Mouse (Mus musculus): ENCODE results near the gene Zfp111. TPM values are rescaled to one million over a fixed set of nuclear protein-coding genes. Genes with fewer than 3 reads are reported as not detected.

Gene Zfp111
- polyA plus RNA-seq, 1 experiment from 2014 or later: 6.6 TPM

- no peaks in the 10 kb centered on the region for H3K9me3 ChIP-seq (ENCODE audit: control insufficient read depth, low read length)
- peak overlapping the region; percentile 71 for H3K4me2 ChIP-seq (ENCODE audit: low read length)
- peak; percentile 62; the same call in 1 of the 2 replicates for ATAC-seq (ENCODE audit: low FRiP score, low TSS enrichment)
- no peak overlapping the region for H3K27ac ChIP-seq (replicated peaks; ENCODE audit: low read depth, low read length)
- 60% methylated on average over 7 of the region's 7 CpGs for WGBS
- peaks cover 5% of the 10 kb centered on the region; the same call in 1 of the 2 replicates for H3K4me1 ChIP-seq (ENCODE audit: control insufficient read depth, insufficient read depth, low read length)
- peaks cover 13% of the 10 kb centered on the region; the same call in 1 of the 2 replicates for H3K36me3 ChIP-seq (ENCODE audit: control insufficient read depth, insufficient read depth, low read length)
- no peak for DNase-seq
- H3K4me3 ChIP-seq (replicated peaks; ENCODE audit: low read depth, low read length): peak overlapping the region; percentile 53
- H3K27me3 ChIP-seq (ENCODE audit: control insufficient read depth, insufficient read depth, low read length): no peaks in the 10 kb centered on the region
- H3K9ac ChIP-seq (replicated peaks; ENCODE audit: low read length): no peak overlapping the region
Observed at GRCm38 (mm10) chr7:24208282-24208886, 2.9 kb downstream of the Zfp111 start.

GRCm38 (mm10) chr7:24207488-24208261, 3.6 kb downstream of the Zfp111 start:
- Histone ChIP-seq H3K4me1 (ENCODE audit: control insufficient read depth, insufficient read depth, low read length) (peaks cover 5% of the 10 kb centered on the region; the same call in 1 of the 2 replicates), H3K36me3 (ENCODE audit: control insufficient read depth, insufficient read depth, low read length) (peaks cover 17% of the 10 kb centered on the region), H3K27ac (replicated peaks; ENCODE audit: low read depth, low read length) (peak overlapping the region; percentile 58; the same call in 1 of the 2 replicates), H3K9ac (replicated peaks; ENCODE audit: low read length) (peak overlapping the region; percentile 70), H3K4me3 (replicated peaks; ENCODE audit: low read depth, low read length) (peak overlapping the region; percentile 53), H3K4me2 (ENCODE audit: low read length) (peak overlapping the region; percentile 71), H3K27me3 (ENCODE audit: control insufficient read depth, insufficient read depth, low read length) (no peaks in the 10 kb centered on the region), H3K9me3 (ENCODE audit: control insufficient read depth, low read length) (no peaks in the 10 kb centered on the region)
- peak; percentile 88 for ATAC-seq (ENCODE audit: low FRiP score, low TSS enrichment)
- peak; percentile 92 for DNase-seq
- 15% methylated on average over 24 of the region's 24 CpGs for WGBS

- peaks cover 54% of the 10 kb centered on the region for H3K36me3 ChIP-seq (ENCODE audit: control insufficient read depth, insufficient read depth, low read length)
- no peaks in the 10 kb centered on the region for H3K27me3 ChIP-seq (ENCODE audit: control insufficient read depth, insufficient read depth, low read length)
Observed at GRCm38 (mm10) chr7:24196961-24197360, 14.3 kb downstream of the Zfp111 start.

GRCm38 (mm10) chr7:24193157-24193556, 18.1 kb downstream of the Zfp111 start:
- no peaks in the 10 kb centered on the region for H3K9me3 ChIP-seq (ENCODE audit: control insufficient read depth, low read length)
- peaks cover 21% of the 10 kb centered on the region for H3K36me3 ChIP-seq (ENCODE audit: control insufficient read depth, insufficient read depth, low read length)
- no peak for ATAC-seq (ENCODE audit: low FRiP score, low TSS enrichment)
- WGBS: 96% methylated on average over 3 of the region's 3 CpGs
- no peak overlapping the region for H3K9ac ChIP-seq (replicated peaks; ENCODE audit: low read length)
- no peaks in the 10 kb centered on the region for H3K27me3 ChIP-seq (ENCODE audit: control insufficient read depth, insufficient read depth, low read length)
- no peak overlapping the region for H3K4me3 ChIP-seq (replicated peaks; ENCODE audit: low read depth, low read length)
- no peak overlapping the region for H3K27ac ChIP-seq (replicated peaks; ENCODE audit: low read depth, low read length)
- H3K4me2 ChIP-seq (ENCODE audit: low read length): no peak overlapping the region
- H3K4me1 ChIP-seq (ENCODE audit: control insufficient read depth, insufficient read depth, low read length): no peaks in the 10 kb centered on the region
- DNase-seq: no peak

More at GRCm38 (mm10) chr7:24196961-24197360, 14.3 kb downstream of the Zfp111 start:
- no peaks in the 10 kb centered on the region for H3K9me3 ChIP-seq (ENCODE audit: control insufficient read depth, low read length)
- 97% methylated on average over 4 of the region's 4 CpGs for WGBS
- H3K9ac ChIP-seq (replicated peaks; ENCODE audit: low read length): no peak overlapping the region
- no peaks in the 10 kb centered on the region for H3K4me1 ChIP-seq (ENCODE audit: control insufficient read depth, insufficient read depth, low read length)
- H3K4me3 ChIP-seq (replicated peaks; ENCODE audit: low read depth, low read length): no peak overlapping the region
- DNase-seq (no peak), ATAC-seq (ENCODE audit: low FRiP score, low TSS enrichment) (no peak)
- H3K27ac ChIP-seq (replicated peaks; ENCODE audit: low read depth, low read length): no peak overlapping the region
- H3K4me2 ChIP-seq (ENCODE audit: low read length): no peak overlapping the region

GRCm38 (mm10) chr7:24191361-24191760, 19.9 kb downstream of the Zfp111 start:
- no peaks in the 10 kb centered on the region for H3K4me1 ChIP-seq (ENCODE audit: control insufficient read depth, insufficient read depth, low read length)
- no peaks in the 10 kb centered on the region for H3K9me3 ChIP-seq (ENCODE audit: control insufficient read depth, low read length)
- no peak for ATAC-seq (ENCODE audit: low FRiP score, low TSS enrichment)
- no peak overlapping the region for H3K9ac ChIP-seq (replicated peaks; ENCODE audit: low read length)
- DNase-seq: no peak
- 86% methylated on average over 2 of the region's 2 CpGs for WGBS
- H3K27me3 ChIP-seq (ENCODE audit: control insufficient read depth, insufficient read depth, low read length): no peaks in the 10 kb centered on the region
- H3K36me3 ChIP-seq (ENCODE audit: control insufficient read depth, insufficient read depth, low read length): peaks cover 8% of the 10 kb centered on the region
- no peak overlapping the region for H3K27ac ChIP-seq (replicated peaks; ENCODE audit: low read depth, low read length)
- H3K4me2 ChIP-seq (ENCODE audit: low read length): no peak overlapping the region
- no peak overlapping the region for H3K4me3 ChIP-seq (replicated peaks; ENCODE audit: low read depth, low read length)

- H3K4me2 ChIP-seq (ENCODE audit: low read length): no peak overlapping the region
- H3K27ac ChIP-seq (replicated peaks; ENCODE audit: low read depth, low read length): no peak overlapping the region
- DNase-seq (no peak), ATAC-seq (ENCODE audit: low FRiP score, low TSS enrichment) (no peak)
- 85% methylated on average over 5 of the region's 5 CpGs for WGBS
- H3K9ac ChIP-seq (replicated peaks; ENCODE audit: low read length): no peak overlapping the region
- H3K4me1 ChIP-seq (ENCODE audit: control insufficient read depth, insufficient read depth, low read length): no peaks in the 10 kb centered on the region
- H3K9me3 ChIP-seq (ENCODE audit: control insufficient read depth, low read length): no peaks in the 10 kb centered on the region
- peaks cover 6% of the 10 kb centered on the region; the same call in 1 of the 2 replicates for H3K36me3 ChIP-seq (ENCODE audit: control insufficient read depth, insufficient read depth, low read length)
- H3K4me3 ChIP-seq (replicated peaks; ENCODE audit: low read depth, low read length): no peak overlapping the region
- H3K27me3 ChIP-seq (ENCODE audit: control insufficient read depth, insufficient read depth, low read length): no peaks in the 10 kb centered on the region
Observed at GRCm38 (mm10) chr7:24189571-24189944, 21.7 kb downstream of the Zfp111 start.

- Histone ChIP-seq H3K27me3 (ENCODE audit: control insufficient read depth, insufficient read depth, low read length) (no peaks in the 10 kb centered on the region), H3K9me3 (ENCODE audit: control insufficient read depth, low read length) (no peaks in the 10 kb centered on the region), H3K4me1 (ENCODE audit: control insufficient read depth, insufficient read depth, low read length) (no peaks in the 10 kb centered on the region), H3K9ac (replicated peaks; ENCODE audit: low read length) (no peak overlapping the region), H3K4me3 (replicated peaks; ENCODE audit: low read depth, low read length) (no peak overlapping the region), H3K4me2 (ENCODE audit: low read length) (no peak overlapping the region), H3K36me3 (ENCODE audit: control insufficient read depth, insufficient read depth, low read length) (0 out of 2 replicates have a peak, but pooled peaks cover 2% of the 10 kb centered on the region), H3K27ac (replicated peaks; ENCODE audit: low read depth, low read length) (no peak overlapping the region)
- 70% methylated on average over 4 of the region's 4 CpGs for WGBS
- ATAC-seq (ENCODE audit: low FRiP score, low TSS enrichment) (no peak), DNase-seq (no peak)
Observed at GRCm38 (mm10) chr7:24188901-24189570, 22.2 kb downstream of the Zfp111 start.

- DNase-seq (no peak), ATAC-seq (ENCODE audit: low FRiP score, low TSS enrichment) (no peak)
- 81% methylated on average over 1 of the region's 1 CpGs for WGBS
- Histone ChIP-seq H3K9ac (replicated peaks; ENCODE audit: low read length) (no peak overlapping the region), H3K4me3 (replicated peaks; ENCODE audit: low read depth, low read length) (no peak overlapping the region), H3K27me3 (ENCODE audit: control insufficient read depth, insufficient read depth, low read length) (no peaks in the 10 kb centered on the region), H3K4me1 (ENCODE audit: control insufficient read depth, insufficient read depth, low read length) (no peaks in the 10 kb centered on the region), H3K9me3 (ENCODE audit: control insufficient read depth, low read length) (no peaks in the 10 kb centered on the region), H3K36me3 (ENCODE audit: control insufficient read depth, insufficient read depth, low read length) (no peaks in the 10 kb centered on the region), H3K4me2 (ENCODE audit: low read length) (no peak overlapping the region), H3K27ac (replicated peaks; ENCODE audit: low read depth, low read length) (no peak overlapping the region)
Observed at GRCm38 (mm10) chr7:24187611-24188010, 23.6 kb downstream of the Zfp111 start.
